Mouse (Mus musculus) cerebellum, adult 2 months (tissue): Measurements from ENCODE around the gene 6430550D23Rik. TPM values are rescaled to one million over a fixed set of nuclear protein-coding genes. Genes with fewer than 3 reads are reported as not detected.

Experiments used
- DNase-seq, 2 experiments: peaks; one replicate each; pipeline ENCODE4 v3.0.0; 2021
- H3K27ac ChIP-seq: fragments of 200-500 bp; 2 replicates; pipeline ENCODE4 v1.5.1; 2012; ENCODE audit warnings: low read length, control low read depth, inconsistent platforms; ENCODE audit not compliant: insufficient read depth
- H3K27me3 ChIP-seq: fragments of 200-500 bp; 2 replicates; pipeline ENCODE4 v1.6.1; 2012; ENCODE audit warnings: inconsistent platforms, mild to moderate bottlenecking, low read length, moderate library complexity; ENCODE audit not compliant: control insufficient read depth, insufficient read depth
- H3K4me1 ChIP-seq: fragments of 200-500 bp; 2 replicates; pipeline ENCODE4 v1.6.1; 2011; ENCODE audit warnings: low read length; ENCODE audit not compliant: control insufficient read depth, insufficient read depth
- H3K4me3 ChIP-seq: fragments of 200-500 bp; replicated peaks from 2 replicates; pipeline ENCODE3; 2011; ENCODE audit warnings: mild to moderate bottlenecking, low read depth, low read length, control low read depth; ENCODE audit not compliant: insufficient read depth
- CTCF ChIP-seq: fragments of 200-500 bp; IDR thresholded peaks from 2 replicates; pipeline ENCODE4 v1.5.1; 2011; ENCODE audit warnings: low read depth, mild to moderate bottlenecking, control low read depth, low read length, moderate library complexity, borderline replicate concordance; ENCODE audit not compliant: insufficient read depth
- POLR2A ChIP-seq: fragments of 200-500 bp; IDR thresholded peaks from 2 replicates; pipeline ENCODE4 v1.6.1; 2011; ENCODE audit warnings: low read length, control low read depth, borderline replicate concordance; ENCODE audit not compliant: insufficient read depth
- WGBS: fragments of 180-500 bp; shearing (Covaris S2); methylation state at CpG from one replicate; pipeline ENCODE4 v1.1.7; 2018; 5-methylcytosine and 5-hydroxymethylcytosine counted together
- polyA plus RNA-seq: library from polyadenylated mRNA; depleted of rRNA; stranded (reverse); fragments of >200 nt; gene quantifications from 2 replicates; pipeline ENCODE4 v1.2.3, GENCODE M21; 2012

The 6430550D23Rik gene
- polyA plus RNA-seq, 1 experiment = 3.7 TPM

- WGBS = 69% methylated on average over 5 of the region's 5 CpGs
- TF ChIP-seq CTCF = no peak
- TF ChIP-seq POLR2A = no peak
- no peak overlapping the region for H3K27ac ChIP-seq
- no peaks in the 10 kb centered on the region for H3K27me3 ChIP-seq
- H3K4me1 ChIP-seq = no peaks in the 10 kb centered on the region
- no peak overlapping the region for H3K4me3 ChIP-seq
- no peak for DNase-seq
These were observed 60.3 kb downstream of the 6430550D23Rik start for GRCm38 (mm10) chr2:155947390-155948002.

- no peaks in the 10 kb centered on the region for H3K4me1 ChIP-seq
- no peaks in the 10 kb centered on the region for H3K27me3 ChIP-seq
- no peak overlapping the region for H3K4me3 ChIP-seq
- H3K27ac ChIP-seq = no peak overlapping the region
- DNase-seq = no peak
- TF ChIP-seq CTCF (no peak), POLR2A (no peak)
- 27% methylated on average over 4 of the region's 4 CpGs for WGBS
These were observed 61.3 kb downstream of the 6430550D23Rik start for GRCm38 (mm10) chr2:155946499-155946898.

GRCm38 (mm10) chr2:155946069-155946468 is 61.7 kb downstream of the 6430550D23Rik start:
- Histone ChIP-seq H3K4me3 (no peak overlapping the region), H3K27ac (no peak overlapping the region), H3K4me1 (no peaks in the 10 kb centered on the region), H3K27me3 (no peaks in the 10 kb centered on the region)
- 2% methylated on average over 7 of the region's 7 CpGs for WGBS
- TF ChIP-seq POLR2A = no peak
- TF ChIP-seq CTCF = peak; percentile 70
- peak; percentile 42 to 60 for DNase-seq

GRCm38 (mm10) chr2:155945580-155945979 is 62.2 kb downstream of the 6430550D23Rik start:
- DNase-seq = no peak
- H3K27ac ChIP-seq = no peak overlapping the region
- no peaks in the 10 kb centered on the region for H3K27me3 ChIP-seq
- H3K4me1 ChIP-seq = no peaks in the 10 kb centered on the region
- WGBS = 51% methylated on average over 5 of the region's 5 CpGs
- TF ChIP-seq POLR2A = no peak
- TF ChIP-seq CTCF = no peak
- no peak overlapping the region for H3K4me3 ChIP-seq

GRCm38 (mm10) chr2:155945124-155945523 is 62.7 kb downstream of the 6430550D23Rik start, which contains the start of gene Gdf5:
Gdf5 (minus strand) TSS chr2:155945367.
- H3K27me3 ChIP-seq = no peaks in the 10 kb centered on the region
- 51% methylated on average over 13 of the region's 13 CpGs for WGBS
- no peak within 1 kb of the TSS for H3K27ac ChIP-seq
- DNase-seq = no peak
- TF ChIP-seq POLR2A (no peak), CTCF (no peak)
- no peak within 1 kb of the TSS for H3K4me3 ChIP-seq
- H3K4me1 ChIP-seq = no peaks in the 10 kb centered on the region

- TF ChIP-seq CTCF (no peak), POLR2A (no peak)
- no peaks in the 10 kb centered on the region for H3K4me1 ChIP-seq
- WGBS = 72% methylated on average over 4 of the region's 4 CpGs
- DNase-seq = no peak
- H3K27me3 ChIP-seq = no peaks in the 10 kb centered on the region
- no peak overlapping the region for H3K27ac ChIP-seq
- no peak overlapping the region for H3K4me3 ChIP-seq
These were observed 63.1 kb downstream of the 6430550D23Rik start for GRCm38 (mm10) chr2:155944685-155945084.

GRCm38 (mm10) chr2:155943463-155943862 is 64.3 kb downstream of the 6430550D23Rik start:
- WGBS = 8% methylated on average over 8 of the region's 8 CpGs

GRCm38 (mm10) chr2:155941697-155942442 is 65.9 kb downstream of the 6430550D23Rik start:
- WGBS = 72% methylated on average over 40 of the region's 40 CpGs
- no peak overlapping the region for H3K4me3 ChIP-seq

More at GRCm38 (mm10) chr2:155943463-155943862, 64.3 kb downstream of the 6430550D23Rik start:
- no peak overlapping the region for H3K4me3 ChIP-seq
- no peaks in the 10 kb centered on the region for H3K27me3 ChIP-seq
- no peak overlapping the region for H3K27ac ChIP-seq
- no peaks in the 10 kb centered on the region for H3K4me1 ChIP-seq
- no peak for DNase-seq
- no peak for TF ChIP-seq CTCF
- no peak for TF ChIP-seq POLR2A

More at GRCm38 (mm10) chr2:155941697-155942442, 65.9 kb downstream of the 6430550D23Rik start:
- Histone ChIP-seq H3K27me3 (no peaks in the 10 kb centered on the region), H3K27ac (no peak overlapping the region), H3K4me1 (no peaks in the 10 kb centered on the region)
- no peak for TF ChIP-seq CTCF
- no peak for TF ChIP-seq POLR2A
- no peak for DNase-seq
